Mouse (Mus musculus): ENCODE results near the gene Nexmif. TPM values are rescaled to one million over a fixed set of nuclear protein-coding genes. Genes with fewer than 3 reads are reported as not detected.

Nexmif gene
- polyA plus RNA-seq (2014; fragmentation: Nextera tagmentation; extraction: Ambion mirVana), result 2.9 and 3.1 TPM in 2 replicates

DNA sequence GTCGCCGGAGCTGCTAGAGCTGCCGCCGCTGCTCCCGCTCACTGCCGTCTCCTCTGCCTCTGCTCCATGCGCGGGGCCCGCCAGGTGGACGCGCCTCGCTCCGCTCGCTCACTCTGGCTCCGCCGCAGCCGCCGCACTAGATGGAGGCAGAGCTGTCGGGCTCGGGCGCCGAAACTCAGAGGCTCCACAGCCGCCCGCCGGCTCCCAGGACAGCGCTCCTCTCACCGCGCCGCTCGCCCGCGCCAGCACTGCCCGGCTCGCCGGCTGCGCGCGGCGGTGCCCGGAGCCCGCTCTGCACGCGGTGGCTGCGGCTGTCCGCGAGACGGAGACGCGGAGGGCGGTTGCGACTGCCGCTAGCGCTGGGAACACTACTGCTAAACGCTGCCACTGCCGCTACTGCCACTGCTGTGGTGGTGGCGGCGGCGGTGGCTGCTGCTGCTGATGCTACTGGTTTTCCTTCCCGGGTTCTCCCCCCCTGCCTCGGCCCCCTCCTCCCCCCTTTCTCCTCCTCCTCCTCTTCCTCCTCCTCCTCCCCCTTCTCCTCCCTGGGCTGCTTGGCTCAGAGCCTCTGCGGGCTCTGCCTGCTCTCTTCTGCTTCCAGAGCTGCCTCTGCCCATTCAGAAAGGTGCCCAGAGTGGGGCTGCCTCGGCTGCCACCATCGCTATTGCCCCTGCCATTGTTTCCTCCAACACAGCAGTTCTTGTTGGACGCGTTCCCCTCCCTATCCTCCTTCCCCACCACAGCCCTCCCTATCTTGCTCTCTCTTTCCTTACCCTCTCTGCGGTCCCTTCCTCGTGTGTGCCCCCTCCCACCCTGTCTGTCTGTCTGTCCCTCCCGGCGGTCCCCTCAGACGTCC lies at the start of gene Nexmif:
TSS of gene Nexmif (minus strand) at position 450 of the 856 bp plus-strand sequence.
- peak within 1 kb of the TSS; percentile 50 for H3K4me3 ChIP-seq (ENCODE audit: low read depth, low read length)
- H3K9me3 ChIP-seq (ENCODE audit: control insufficient read depth, low read length), result no peaks in the 10 kb centered on the region
- 35% methylated on average over 8 of the region's 70 CpGs for WGBS
- peak; percentile 31 for DNase-seq (ENCODE audit: low spot score)
- H3K36me3 ChIP-seq (ENCODE audit: control insufficient read depth, insufficient read depth, low read length), result no peaks in the 10 kb centered on the region
- peak; percentile 87 for ATAC-seq (ENCODE audit: low read depth)
- peaks cover 30% of the 10 kb centered on the region for H3K27me3 ChIP-seq (replicated peaks; ENCODE audit: control insufficient read depth, insufficient read depth, low read length)
- H3K9ac ChIP-seq (ENCODE audit: low read depth, low read length), result peak within 1 kb of the TSS; percentile 66
- H3K4me1 ChIP-seq (ENCODE audit: control insufficient read depth, insufficient read depth, low read length), result no peaks in the 10 kb centered on the region
- H3K27ac ChIP-seq (replicated peaks; ENCODE audit: low read depth, low read length), result peak within 1 kb of the TSS; percentile 72
- peak within 1 kb of the TSS; percentile 63 for H3K4me2 ChIP-seq (ENCODE audit: low read depth, low read length)

DNA sequence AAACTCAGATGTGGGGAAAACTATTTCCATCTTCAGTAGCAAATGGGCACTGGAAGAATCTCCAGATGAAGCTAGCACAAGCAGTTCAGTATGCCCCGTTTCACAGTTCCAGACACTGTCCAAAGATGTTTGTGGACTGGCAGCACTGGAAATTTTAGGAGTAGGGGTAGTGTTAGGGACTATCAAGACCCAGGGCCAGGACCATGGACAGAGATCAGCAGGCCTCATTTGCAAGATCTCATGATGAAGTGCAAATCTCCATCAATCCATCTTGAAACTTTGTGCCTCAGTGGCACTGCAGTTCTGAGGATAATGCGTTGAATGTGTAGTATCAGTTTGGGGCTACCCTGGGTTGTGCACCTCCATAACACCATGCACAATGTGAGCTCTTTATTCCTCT lies 7.7 kb upstream of the Nexmif start:
- Histone ChIP-seq H3K27ac (replicated peaks; ENCODE audit: low read depth, low read length) (no peak overlapping the region), H3K9me3 (ENCODE audit: control insufficient read depth, low read length) (no peaks in the 10 kb centered on the region), H3K36me3 (ENCODE audit: control insufficient read depth, insufficient read depth, low read length) (no peaks in the 10 kb centered on the region), H3K4me2 (ENCODE audit: low read depth, low read length) (no peak overlapping the region), H3K27me3 (replicated peaks; ENCODE audit: control insufficient read depth, insufficient read depth, low read length) (peaks cover 11% of the 10 kb centered on the region; the same call in 1 of the 2 replicates), H3K4me3 (ENCODE audit: low read depth, low read length) (no peak overlapping the region), H3K9ac (ENCODE audit: low read depth, low read length) (no peak overlapping the region), H3K4me1 (ENCODE audit: control insufficient read depth, insufficient read depth, low read length) (no peaks in the 10 kb centered on the region)
- 64% methylated on average over 2 of the region's 2 CpGs for WGBS
- DNase-seq (ENCODE audit: low spot score) (peak; percentile 38), ATAC-seq (ENCODE audit: low read depth) (no peak)

DNA sequence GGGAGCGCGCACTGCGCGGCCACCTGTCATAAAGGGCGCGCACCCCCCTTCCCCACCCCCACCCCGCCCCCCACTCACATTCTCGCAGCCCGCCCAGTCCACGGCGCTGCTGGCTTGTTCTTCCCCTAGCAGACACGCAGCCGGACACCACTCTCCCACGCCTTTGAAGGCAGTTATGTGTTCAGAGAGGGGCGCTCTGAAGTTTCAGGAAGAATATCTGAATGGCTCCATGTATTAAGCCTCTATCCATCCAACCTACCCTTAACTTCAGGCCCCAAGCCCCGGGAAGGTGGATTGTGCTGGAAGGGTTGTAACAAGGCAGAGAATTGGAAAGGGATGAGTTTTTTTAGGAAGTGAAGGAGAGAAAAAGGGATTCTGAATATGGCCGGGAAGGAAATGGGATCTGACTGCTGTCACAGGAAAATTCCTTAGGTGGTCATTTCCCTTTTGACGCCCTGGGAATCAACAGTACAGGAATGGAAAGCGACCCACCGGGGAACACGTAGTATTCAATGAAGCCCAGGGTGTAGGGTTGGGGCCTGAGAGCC lies 681 bp upstream of the Nexmif start:
- Histone ChIP-seq H3K4me3 (ENCODE audit: low read depth, low read length) (peak overlapping the region; percentile 50), H3K4me1 (ENCODE audit: control insufficient read depth, insufficient read depth, low read length) (no peaks in the 10 kb centered on the region), H3K27me3 (replicated peaks; ENCODE audit: control insufficient read depth, insufficient read depth, low read length) (peaks cover 30% of the 10 kb centered on the region), H3K9me3 (ENCODE audit: control insufficient read depth, low read length) (no peaks in the 10 kb centered on the region), H3K4me2 (ENCODE audit: low read depth, low read length) (peak overlapping the region; percentile 63), H3K27ac (replicated peaks; ENCODE audit: low read depth, low read length) (no peak overlapping the region), H3K36me3 (ENCODE audit: control insufficient read depth, insufficient read depth, low read length) (no peaks in the 10 kb centered on the region), H3K9ac (ENCODE audit: low read depth, low read length) (peak overlapping the region; percentile 66; the same call in 1 of the 2 replicates)
- ATAC-seq (ENCODE audit: low read depth) (no peak), DNase-seq (ENCODE audit: low spot score) (peak; percentile 9)
- WGBS, result 38% methylated on average over 19 of the region's 21 CpGs

DNA sequence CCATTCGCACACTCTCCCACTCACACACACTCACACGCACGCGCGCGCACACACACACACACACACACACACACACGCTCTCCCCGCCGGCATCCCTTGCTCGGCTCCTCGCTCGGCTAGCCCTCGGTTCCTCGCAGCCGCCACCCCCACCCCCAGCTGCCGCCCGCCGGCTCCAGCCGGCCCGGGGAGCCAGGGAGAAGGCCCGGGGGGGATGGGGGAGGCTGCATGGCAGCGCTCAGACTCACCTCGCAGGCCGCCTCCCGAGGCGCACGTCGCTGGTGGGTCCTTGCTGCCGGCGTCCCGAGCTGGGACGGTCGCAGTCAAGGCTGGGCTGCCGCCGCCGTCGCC lies 623 bp downstream of the Nexmif start:
- no peaks in the 10 kb centered on the region for H3K9me3 ChIP-seq (ENCODE audit: control insufficient read depth, low read length)
- peak overlapping the region; percentile 50 for H3K4me3 ChIP-seq (ENCODE audit: low read depth, low read length)
- peaks cover 33% of the 10 kb centered on the region for H3K27me3 ChIP-seq (replicated peaks; ENCODE audit: control insufficient read depth, insufficient read depth, low read length)
- peak overlapping the region; percentile 72 for H3K27ac ChIP-seq (replicated peaks; ENCODE audit: low read depth, low read length)
- H3K9ac ChIP-seq (ENCODE audit: low read depth, low read length), result peak overlapping the region; percentile 66
- H3K36me3 ChIP-seq (ENCODE audit: control insufficient read depth, insufficient read depth, low read length), result no peaks in the 10 kb centered on the region
- ATAC-seq (ENCODE audit: low read depth), result peak; percentile 56
- no peaks in the 10 kb centered on the region for H3K4me1 ChIP-seq (ENCODE audit: control insufficient read depth, insufficient read depth, low read length)
- 30% methylated on average over 2 of the region's 37 CpGs for WGBS
- peak; percentile 13 for DNase-seq (ENCODE audit: low spot score)
- peak overlapping the region; percentile 63 for H3K4me2 ChIP-seq (ENCODE audit: low read depth, low read length)

DNA sequence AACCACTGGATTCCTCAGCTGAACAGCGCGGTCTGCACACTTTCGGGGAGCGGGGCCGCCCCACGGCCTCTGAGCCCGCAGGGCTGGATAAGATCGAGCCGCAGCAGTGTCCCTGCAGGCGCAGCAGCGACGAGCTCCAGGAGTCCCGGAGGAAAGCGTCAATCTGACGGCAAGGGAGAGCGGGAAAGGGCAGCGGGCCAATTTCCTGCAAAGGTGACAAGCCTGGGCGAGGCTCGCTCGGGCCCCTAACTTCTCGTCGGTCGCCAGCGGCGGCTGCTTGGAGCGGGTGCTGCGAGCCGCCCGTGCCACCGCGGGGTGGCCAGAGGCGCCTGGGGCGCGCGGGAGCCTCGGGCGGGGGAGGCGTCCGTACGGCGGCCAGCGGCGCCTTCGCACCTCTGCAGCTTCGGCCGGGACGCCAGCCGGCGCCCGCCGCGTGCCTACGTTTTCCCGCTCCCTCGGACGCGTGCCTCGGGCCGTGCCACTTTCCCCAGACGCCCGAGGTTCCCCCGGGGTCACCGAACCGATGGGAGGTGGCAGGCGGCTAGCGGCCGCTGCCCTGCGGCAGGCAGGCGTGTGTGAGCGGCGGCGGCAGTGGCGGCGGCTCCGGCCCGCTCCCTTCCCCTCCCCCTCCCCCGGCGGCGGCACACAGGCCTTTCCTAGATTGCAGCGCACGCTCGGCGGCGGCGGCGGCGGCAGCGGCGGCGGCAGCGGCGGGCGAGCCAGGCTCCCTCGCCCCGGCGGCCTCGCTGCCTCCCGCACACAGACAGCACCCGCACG lies 1.2 kb downstream of the Nexmif start:
- H3K27ac ChIP-seq (replicated peaks; ENCODE audit: low read depth, low read length), result peak overlapping the region; percentile 72; the same call in 1 of the 2 replicates
- no peaks in the 10 kb centered on the region for H3K4me1 ChIP-seq (ENCODE audit: control insufficient read depth, insufficient read depth, low read length)
- peak overlapping the region; percentile 63 for H3K4me2 ChIP-seq (ENCODE audit: low read depth, low read length)
- 26% methylated on average over 20 of the region's 100 CpGs for WGBS
- H3K9me3 ChIP-seq (ENCODE audit: control insufficient read depth, low read length), result no peaks in the 10 kb centered on the region
- peak; percentile 31 for DNase-seq (ENCODE audit: low spot score)
- H3K36me3 ChIP-seq (ENCODE audit: control insufficient read depth, insufficient read depth, low read length), result no peaks in the 10 kb centered on the region
- H3K9ac ChIP-seq (ENCODE audit: low read depth, low read length), result peak overlapping the region; percentile 66
- H3K27me3 ChIP-seq (replicated peaks; ENCODE audit: control insufficient read depth, insufficient read depth, low read length), result peaks cover 33% of the 10 kb centered on the region
- H3K4me3 ChIP-seq (ENCODE audit: low read depth, low read length), result peak overlapping the region; percentile 50
- ATAC-seq (ENCODE audit: low read depth), result peak; percentile 64

DNA sequence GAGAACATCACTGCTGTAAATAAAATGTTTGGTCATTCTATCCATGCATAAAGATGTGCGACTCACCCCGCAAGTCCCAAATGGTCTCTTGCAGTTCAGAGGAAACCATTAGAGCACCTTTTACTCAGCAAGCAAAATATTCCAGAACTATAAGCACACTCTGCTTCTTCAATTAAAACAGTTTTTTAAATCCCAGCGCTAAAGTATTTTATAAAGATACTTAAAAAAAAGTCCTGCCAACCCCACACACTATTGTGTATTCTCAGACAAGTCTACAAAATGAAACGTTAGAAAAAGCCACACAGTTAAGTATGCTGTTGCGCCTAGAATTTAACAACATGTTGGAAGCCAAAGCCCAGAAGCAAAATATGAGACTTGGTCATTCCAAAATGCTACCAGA lies 1.9 kb downstream of the Nexmif start:
- no peaks in the 10 kb centered on the region for H3K36me3 ChIP-seq (ENCODE audit: control insufficient read depth, insufficient read depth, low read length)
- no peak overlapping the region for H3K27ac ChIP-seq (replicated peaks; ENCODE audit: low read depth, low read length)
- no peak overlapping the region for H3K9ac ChIP-seq (ENCODE audit: low read depth, low read length)
- H3K4me2 ChIP-seq (ENCODE audit: low read depth, low read length), result peak overlapping the region; percentile 63
- H3K9me3 ChIP-seq (ENCODE audit: control insufficient read depth, low read length), result no peaks in the 10 kb centered on the region
- 47% methylated on average over 5 of the region's 5 CpGs for WGBS
- ATAC-seq (ENCODE audit: low read depth) (no peak), DNase-seq (ENCODE audit: low spot score) (no peak)
- no peaks in the 10 kb centered on the region for H3K4me1 ChIP-seq (ENCODE audit: control insufficient read depth, insufficient read depth, low read length)
- H3K27me3 ChIP-seq (replicated peaks; ENCODE audit: control insufficient read depth, insufficient read depth, low read length), result peaks cover 33% of the 10 kb centered on the region
- H3K4me3 ChIP-seq (ENCODE audit: low read depth, low read length), result peak overlapping the region; percentile 50

DNA sequence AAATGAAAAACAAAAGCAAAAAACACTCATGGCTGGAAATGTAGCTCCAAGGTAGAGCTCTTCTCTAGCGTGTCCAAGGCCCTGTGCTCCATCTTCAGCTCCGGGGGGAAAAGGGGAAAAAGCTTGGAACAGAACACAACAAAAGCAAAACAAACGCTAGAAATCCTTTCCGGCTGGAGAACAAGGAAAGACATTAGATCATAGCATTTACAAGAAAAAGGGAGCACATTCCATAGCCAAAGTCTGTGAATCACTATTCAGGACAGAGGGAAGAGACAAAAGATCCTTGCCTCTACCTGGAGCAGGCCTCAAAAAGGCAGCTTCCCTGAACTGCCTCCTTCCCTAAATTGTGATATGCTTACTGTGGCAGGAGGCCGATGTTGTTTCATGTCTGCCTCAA lies 4.4 kb downstream of the Nexmif start:
- Histone ChIP-seq H3K9ac (ENCODE audit: low read depth, low read length) (no peak overlapping the region), H3K4me3 (ENCODE audit: low read depth, low read length) (no peak overlapping the region), H3K36me3 (ENCODE audit: control insufficient read depth, insufficient read depth, low read length) (no peaks in the 10 kb centered on the region), H3K9me3 (ENCODE audit: control insufficient read depth, low read length) (no peaks in the 10 kb centered on the region), H3K27me3 (replicated peaks; ENCODE audit: control insufficient read depth, insufficient read depth, low read length) (peaks cover 21% of the 10 kb centered on the region), H3K4me2 (ENCODE audit: low read depth, low read length) (no peak overlapping the region), H3K27ac (replicated peaks; ENCODE audit: low read depth, low read length) (no peak overlapping the region), H3K4me1 (ENCODE audit: control insufficient read depth, insufficient read depth, low read length) (no peaks in the 10 kb centered on the region)
- ATAC-seq (ENCODE audit: low read depth) (no peak), DNase-seq (ENCODE audit: low spot score) (no peak)
- 60% methylated on average over 5 of the region's 5 CpGs for WGBS

DNA sequence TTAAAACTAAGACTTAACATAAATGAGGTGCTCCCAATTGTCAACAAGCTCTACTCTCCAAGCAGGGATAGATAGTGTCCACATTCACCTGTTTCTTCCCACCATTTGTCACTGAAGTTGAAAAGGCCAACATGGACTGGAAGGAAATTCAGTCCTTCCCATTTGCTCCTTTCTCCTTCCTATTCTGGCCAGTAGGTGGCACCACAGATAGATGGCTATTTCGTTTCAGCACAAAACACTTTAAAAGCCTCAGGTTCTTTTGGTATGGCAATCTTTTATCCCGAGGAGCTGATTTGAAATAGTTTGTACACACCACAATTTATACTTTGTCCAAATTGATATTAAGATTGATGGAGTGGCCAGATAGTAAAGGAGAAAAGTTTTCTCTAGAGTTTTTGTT lies 21.7 kb downstream of the Nexmif start:
- H3K4me2 ChIP-seq (ENCODE audit: low read depth, low read length), result no peak overlapping the region
- no peaks in the 10 kb centered on the region for H3K27me3 ChIP-seq (replicated peaks; ENCODE audit: control insufficient read depth, insufficient read depth, low read length)
- no peak overlapping the region for H3K4me3 ChIP-seq (ENCODE audit: low read depth, low read length)
- no peaks in the 10 kb centered on the region for H3K36me3 ChIP-seq (ENCODE audit: control insufficient read depth, insufficient read depth, low read length)
- WGBS, result 22% methylated on average over 2 of the region's 2 CpGs
- H3K9me3 ChIP-seq (ENCODE audit: control insufficient read depth, low read length), result no peaks in the 10 kb centered on the region
- H3K4me1 ChIP-seq (ENCODE audit: control insufficient read depth, insufficient read depth, low read length), result no peaks in the 10 kb centered on the region
- no peak overlapping the region for H3K9ac ChIP-seq (ENCODE audit: low read depth, low read length)
- DNase-seq (ENCODE audit: low spot score) (peak; percentile 7), ATAC-seq (ENCODE audit: low read depth) (no peak)
- H3K27ac ChIP-seq (replicated peaks; ENCODE audit: low read depth, low read length), result no peak overlapping the region
